Mouse (Mus musculus): ENCODE results near the gene Itk.

DNA sequence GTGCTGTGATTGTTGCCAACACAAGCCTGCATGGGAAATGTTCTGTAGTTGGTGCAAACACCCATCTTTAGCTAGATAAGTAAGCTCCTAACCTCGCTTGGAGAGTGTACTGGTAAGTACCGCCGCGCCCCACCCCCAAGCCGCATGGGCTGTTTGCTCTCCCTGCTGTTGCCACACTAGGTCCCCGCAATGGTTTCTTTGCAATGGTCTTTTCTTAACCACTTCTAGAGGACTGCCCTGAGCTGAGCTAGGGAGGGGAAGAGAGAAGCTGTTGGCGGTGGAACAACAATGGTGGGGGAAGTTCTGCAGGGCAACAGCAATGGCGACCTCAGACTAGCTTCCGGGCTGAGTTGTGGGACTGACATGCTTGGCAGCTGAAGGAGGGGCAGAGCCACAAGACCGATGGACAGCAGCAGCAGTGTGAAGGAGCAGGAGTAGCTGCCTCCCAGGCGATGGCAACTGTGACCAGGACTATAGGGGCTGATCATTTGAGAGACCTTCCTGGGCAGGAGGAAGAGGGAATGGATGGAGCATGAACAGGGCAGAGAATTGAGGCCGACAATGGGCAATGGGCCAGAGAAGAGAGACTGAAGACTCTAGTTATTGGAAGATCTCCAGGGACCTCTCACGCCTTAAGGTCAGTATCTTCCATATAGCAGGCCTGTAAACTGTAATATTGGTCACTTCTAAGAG is 7.0 kb upstream of the Itk start, which contains the start of gene Fam71b:
- 0 out of 2 replicates have a peak, but pooled peaks have one; percentile 14 for TF ChIP-seq POLR2A (IDR thresholded peaks at IDR 0.05; ENCODE audit: control insufficient read depth, extremely low read depth, insufficient read depth, low read length, poor library complexity)
- TF ChIP-seq CTCF (IDR thresholded peaks at IDR 0.05; ENCODE audit: borderline replicate concordance, control insufficient read depth, extremely low read depth, insufficient read depth, low read length, poor library complexity) = no peak

Measured in thymus, adult 2 months (tissue).